Mouse (Mus musculus) adrenal gland, adult (tissue): Measurements from ENCODE around the gene C130050O18Rik.
A peak's percentile ranks its signal among the peaks of the same experiment; 100 is the strongest.

Source experiments
- DNase-seq, 2 experiments: peaks; one replicate each; pipeline ENCODE4 v3.0.0; 2022 to 2023; ENCODE audit warnings: low spot score in 1 of 2; ENCODE audit not compliant: inconsistent age in 2 of 2

C130050O18Rik gene

DNA sequence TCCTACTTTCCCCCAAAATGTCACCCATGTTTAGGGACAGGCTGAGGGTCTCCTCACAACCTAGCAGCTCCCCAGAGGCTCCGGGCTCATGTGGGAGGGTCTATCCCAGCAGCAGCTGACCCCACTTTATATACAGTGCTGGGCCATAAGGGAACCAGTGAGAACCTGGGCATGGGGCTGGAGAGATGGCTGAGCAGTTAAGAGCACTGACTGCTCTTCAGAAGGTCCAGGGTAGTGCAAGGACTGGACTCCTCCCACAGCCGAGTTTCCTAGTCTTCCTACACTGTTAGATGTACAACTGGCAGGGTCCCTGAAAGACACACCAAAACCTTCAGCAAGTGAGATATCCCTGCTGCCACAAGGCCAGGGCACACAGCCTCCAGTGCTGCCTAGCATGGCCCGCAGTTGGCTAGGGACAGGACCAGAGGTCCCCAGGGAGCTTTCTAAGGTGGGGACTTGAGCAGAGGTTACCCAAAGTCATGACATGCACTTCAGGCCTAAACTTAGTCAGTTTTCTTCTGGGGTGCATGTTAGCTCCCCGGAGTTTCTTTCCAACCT lies 7.6 kb upstream of the C130050O18Rik start:
- peak in 1 of 2 experiments; percentile 33 for DNase-seq

DNA sequence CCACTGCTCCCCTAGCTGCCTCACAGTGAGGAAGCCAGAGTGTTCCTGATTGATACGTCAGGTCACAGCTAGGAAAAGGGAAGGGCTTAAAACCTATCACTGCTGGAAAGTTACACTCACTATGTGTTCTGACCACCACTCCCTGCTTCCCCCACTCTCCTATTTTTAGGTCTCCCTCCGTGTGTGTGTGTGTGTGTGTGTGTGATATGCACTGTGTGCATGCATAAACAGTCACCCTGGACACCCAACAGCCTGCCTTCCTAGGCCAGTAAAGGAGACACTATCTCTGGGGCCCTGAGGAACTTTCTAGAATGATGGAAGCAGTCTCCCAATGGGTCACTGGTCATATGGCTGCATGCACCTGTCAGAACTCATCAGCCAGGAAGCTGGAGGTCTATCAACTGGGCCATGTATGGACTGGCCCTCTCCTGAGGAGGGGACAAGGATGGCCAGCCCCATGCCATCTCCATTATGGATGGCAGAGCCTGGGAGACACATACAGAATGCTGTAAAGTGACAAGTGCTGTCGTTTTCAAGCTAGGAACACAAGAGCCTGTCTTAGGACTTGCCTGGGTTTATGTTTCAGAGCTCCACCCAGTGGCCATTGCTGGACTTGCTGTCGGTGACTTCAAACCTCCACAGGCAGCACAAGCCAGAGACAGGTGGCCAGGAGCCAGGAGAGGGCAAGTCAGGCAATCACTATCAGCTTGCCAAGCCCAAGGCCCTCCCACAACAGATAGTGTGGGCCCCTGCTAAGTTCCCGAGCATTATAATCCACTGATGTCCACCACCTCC lies 6.9 kb upstream of the C130050O18Rik start:
- peak; percentile 91 to 97 for DNase-seq

DNA sequence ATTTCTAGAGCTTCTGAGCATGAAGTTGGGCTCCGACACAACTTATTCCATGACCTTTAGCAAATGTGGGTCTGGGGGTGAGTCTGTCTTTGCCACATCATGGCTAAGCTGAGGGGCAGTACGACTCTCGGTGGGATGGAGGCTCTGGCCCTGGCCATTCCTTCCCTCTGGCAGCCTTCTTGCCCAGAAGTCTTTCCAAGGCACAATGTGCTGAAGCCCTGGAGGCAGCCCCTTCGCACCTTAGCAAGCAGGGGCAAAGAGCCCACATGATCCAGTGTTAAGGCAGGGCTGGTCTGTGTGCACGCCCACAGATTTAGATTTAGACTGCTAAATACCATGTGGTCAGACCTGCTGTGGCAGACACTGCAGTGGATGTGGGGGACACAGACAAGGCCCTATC lies 6.3 kb upstream of the C130050O18Rik start:
- no peak for DNase-seq

DNA sequence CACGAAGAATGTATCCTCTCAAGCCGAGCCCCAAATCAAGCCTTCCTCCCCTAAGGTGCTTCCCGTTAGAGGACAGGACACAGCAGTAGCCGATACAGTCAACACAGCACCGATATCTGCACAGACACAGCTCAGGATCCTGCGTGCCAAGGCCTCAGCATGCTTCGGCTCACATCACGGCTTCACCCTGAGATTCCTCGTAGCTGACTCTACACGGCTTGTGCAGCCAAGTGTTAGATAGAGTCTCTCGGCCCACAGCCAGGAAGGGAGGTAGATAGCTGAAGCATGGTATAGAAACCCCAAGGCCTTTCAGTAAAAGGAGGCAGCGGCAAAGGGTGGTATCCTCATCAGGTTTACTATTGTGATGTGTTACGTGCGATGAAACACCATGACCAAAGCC lies 5.1 kb upstream of the C130050O18Rik start:
- peak in 1 of 2 experiments; percentile 33 for DNase-seq

DNA sequence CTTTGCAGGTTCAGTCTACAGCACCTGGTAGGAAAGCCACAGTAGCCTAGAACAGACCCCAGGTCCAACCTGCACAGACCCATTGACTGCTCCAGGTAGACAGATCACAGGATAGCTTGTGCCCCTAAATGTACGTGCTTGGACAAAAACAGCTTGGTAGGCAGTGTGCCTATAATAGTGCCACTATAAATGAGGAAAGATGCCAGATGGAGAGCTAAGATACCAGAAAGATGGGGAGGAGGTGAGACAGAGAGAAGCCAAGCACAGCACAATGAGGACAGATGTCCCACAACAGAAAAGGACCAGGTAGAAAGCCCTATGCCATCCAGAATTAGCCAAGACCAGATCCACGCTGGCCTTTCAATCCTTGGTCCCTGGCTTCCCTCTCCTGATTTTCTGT lies 3.0 kb upstream of the C130050O18Rik start:
- no peak for DNase-seq

DNA sequence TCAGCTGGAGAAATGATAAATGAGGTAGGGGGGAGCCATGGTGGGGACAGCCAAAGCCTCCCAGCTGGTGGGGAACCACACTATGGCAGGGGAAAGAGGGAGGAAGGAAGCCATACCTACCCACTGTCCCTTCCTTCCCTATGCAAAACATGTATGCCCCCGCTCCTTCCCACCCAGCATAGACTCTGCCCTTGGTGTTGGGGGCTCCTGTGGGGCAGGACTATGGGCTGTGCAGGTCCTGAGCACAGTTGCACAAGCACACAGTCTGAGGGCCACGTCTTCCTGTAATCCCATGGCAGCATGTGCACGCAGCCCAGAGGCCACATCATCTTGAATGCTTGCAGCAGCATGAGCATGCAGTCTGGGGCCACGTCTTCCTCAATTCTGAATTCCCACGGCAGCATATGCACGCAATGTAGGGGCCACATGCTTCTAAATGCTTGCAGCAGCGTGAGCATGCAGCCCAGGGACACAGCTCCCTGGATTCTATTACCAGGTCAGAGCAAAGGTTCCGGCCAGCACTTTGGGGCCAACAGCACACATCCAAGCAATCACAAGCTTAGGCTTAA lies 1.3 kb upstream of the C130050O18Rik start:
- DNase-seq = no peak

DNA sequence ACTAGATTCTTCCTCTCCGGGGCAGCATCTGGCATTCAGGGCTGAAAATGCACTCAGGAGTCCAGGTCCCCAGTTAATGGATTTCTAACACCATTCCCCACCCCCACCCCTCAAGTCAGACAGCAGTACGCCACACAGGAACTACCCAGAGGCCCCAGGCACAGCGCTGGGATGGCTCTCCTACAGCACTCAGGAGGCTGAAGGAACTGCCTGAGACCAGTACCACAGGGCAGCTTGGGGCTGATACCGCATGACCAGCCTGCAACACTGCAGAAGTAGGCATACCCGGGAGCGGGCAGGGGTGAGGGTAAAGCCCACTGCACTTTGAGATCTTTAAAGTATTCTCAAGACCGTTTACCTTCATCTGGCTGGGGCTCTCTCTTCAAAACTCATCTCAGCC lies 398 bp downstream of the C130050O18Rik start:
- DNase-seq = no peak

DNA sequence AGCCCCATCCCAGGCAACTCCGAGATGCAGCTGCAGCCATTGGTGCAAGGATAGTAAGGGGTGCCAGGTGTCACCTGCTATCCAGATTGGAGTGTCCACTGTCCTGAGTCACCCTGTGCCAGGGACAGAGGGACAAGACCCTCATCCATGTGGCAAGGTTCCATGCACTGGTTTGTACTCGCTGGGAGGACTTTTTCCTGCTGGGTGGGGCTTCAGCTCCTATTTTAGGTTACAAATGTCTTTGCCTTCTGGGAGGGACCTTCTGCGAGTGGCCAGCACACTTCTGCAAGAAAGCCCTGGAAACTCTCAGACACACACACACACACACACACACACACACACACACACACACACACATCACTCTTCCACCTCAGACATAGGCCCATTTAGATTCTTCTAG lies 873 bp downstream of the C130050O18Rik start:
- DNase-seq = no peak

DNA sequence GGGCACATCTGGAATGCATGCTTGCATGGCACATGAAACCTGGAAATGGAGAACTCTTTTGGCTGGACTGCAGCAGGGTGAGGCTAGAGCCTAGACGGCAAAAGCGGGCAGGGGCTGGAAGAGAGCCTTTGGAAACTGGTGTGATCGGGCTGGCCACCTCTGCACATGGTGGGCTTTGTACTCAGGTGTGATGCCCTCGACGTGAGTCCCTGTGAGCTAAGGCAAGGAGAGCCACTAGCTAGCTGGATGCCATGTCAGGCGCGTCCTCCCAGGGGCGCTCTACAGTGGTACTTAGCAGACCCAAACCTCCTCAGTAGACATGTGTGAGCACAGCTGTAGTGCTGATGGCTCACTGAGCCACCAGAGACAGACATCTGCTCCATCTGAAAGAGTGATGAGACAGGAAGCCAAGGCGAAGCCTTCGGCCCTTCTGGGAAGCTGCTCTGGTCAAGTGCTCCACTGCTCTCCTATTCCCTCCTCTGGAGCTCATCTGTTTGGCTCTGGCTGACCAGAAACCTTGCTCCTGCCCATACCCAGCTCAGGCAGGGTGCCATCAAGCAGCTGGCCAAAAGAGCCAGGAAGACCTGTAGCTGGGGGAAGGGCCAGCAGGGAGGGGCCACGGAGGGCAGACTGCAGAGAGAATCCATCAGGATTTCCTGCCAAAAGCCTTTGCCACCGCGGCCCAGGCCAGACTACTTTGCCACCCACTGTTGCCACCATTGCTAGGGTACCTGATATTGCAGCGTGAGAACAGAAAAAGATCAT lies 2.2 kb downstream of the C130050O18Rik start:
- no peak for DNase-seq

DNA sequence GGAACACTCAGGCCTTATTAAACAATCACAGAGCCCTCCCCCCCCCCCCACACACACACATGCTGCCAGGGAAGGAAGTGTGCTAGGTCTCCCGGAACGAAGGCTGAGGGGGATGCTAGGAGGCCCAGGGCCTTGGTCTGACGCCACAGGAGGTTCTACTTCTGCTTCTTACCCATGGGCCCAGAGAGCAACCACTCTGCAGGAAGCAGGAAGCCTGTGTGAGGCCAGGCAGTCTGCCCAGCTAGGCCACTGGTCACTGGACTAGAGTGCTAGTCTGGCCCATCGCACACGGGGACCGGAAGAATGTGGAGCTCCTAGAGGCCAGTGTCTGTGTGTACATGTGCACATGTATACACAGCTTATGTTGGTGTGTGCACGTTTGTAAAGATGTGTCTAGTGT lies 3.4 kb downstream of the C130050O18Rik start:
- DNase-seq = no peak

DNA sequence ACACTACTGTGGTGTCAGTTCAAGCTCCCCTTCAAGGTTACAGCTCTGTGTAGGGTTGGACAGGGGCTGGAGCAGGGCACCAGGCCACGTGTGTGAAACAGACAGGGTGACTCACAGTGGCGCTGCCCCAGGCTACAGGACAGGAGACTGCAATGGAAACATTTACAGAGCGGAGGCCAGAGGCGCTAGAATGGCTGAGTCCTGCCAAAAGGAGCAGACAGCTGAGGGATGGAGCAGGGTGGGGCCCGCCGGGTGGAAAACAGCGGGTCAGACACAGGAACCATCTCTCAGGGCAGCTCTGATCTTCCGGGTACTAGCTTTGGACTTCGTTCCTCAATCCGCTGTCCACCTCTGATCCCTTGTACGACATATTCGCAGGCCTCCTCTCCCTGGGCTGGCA lies 4.3 kb downstream of the C130050O18Rik start:
- peak; percentile 90 to 96 for DNase-seq

DNA sequence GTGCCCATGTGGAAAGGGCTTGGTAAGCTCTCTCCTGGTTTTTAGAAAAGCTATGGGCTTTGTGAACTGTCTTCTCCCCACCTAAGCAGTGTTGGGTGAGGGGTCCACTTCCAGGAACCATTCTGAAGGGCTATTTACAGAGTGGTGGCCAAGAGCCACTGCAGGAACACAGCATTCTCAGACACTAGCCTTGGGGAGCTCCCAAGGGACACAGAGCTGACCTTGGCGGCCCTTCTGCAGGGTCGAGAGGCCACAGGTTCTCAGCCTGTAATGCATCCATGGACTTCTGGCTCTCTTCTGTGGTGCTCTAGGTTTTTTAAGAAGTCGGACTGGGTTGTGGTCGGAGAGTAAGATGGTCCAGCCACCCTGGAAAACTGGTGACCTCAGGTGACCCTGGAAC lies 5.0 kb downstream of the C130050O18Rik start:
- DNase-seq = peak in 1 of 2 experiments; percentile 54

DNA sequence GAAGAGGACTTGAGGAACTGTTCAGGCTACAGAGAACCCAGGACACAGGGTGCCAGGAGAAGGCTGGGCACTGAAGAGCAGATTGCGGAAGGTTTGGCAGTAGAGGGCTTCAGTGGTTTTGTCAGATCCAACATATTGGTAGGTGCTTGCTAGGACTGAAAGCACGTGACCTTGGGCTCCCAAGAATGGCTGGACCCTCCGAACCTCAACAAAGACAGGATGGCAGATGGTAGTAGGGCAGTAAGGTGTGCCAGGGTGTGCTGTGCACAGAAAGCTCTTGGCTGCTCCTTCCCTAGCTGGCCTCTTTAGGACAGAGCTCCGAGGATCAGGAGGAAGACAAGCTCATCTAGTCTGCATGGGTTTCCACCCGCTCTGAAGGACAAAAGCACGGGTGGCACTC lies 6.0 kb downstream of the C130050O18Rik start:
- no peak for DNase-seq

DNA sequence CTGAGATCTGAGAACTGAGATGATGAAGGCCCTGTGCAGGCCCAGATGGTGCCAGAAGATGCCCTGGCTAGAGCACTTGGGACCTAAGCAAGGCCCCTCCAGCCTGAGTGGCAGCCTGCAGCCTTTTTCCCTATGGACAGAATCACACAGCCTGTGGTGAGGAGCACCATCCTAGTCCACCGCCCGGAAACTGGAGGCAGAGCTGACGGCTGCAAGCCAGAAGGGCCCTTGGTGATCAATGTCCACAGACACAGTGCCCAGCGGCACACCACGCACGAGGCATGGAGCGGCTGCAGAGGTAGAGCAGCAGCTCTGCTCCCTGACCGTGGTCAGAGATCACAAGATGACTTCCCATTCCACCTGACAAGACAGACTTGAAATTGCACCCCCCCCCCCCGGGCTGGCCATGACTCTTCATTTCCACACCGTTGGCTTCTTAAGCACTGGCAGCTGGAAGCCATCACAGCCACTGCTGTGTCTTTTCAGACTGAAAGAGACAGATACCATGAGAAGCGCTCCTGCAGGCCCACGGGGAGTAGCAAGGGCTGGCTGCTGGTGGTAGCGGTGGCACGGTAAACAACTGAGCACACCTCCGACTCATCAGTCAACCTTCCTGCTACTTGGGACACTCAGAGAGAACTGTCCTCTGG lies 6.7 kb downstream of the C130050O18Rik start:
- no peak for DNase-seq

DNA sequence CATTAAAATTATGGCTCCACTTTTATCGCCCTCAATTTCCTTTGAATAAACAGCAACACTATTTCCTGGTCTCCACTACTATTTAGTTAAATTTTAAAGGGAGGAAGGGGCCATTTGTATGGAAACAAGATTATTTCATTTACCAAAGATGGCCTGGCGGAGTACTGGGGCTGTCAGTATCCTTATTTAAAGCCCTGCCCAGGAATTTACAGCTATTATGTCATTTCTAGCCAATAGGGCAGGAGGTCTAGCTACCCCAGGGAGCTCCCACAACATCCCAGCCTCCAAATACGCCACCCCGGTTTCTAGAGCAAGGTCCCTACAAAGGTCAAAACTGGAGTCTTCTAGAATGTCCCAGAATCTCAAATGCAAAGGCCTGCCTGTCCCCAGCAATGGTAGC lies 8.5 kb downstream of the C130050O18Rik start:
- DNase-seq = no peak

DNA sequence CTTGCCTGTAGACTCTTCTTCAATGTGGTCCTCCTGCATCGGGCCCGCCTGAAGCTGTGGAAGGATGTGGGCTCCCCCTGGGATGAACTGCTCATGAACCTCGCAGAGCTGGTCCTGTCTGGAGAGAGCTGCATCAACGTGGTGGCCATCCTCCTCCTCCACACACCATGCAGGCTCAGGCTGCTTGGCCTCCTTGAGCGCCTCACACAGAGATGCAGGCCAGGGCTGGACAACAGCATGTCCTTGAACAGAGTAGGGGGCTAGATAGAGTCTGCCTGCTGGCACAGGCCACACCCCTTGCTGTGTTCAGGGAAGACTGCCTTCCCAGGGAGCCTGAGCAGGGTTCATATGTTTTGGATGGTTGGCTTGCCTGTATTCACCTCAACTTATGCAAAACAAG lies 9.9 kb downstream of the C130050O18Rik start:
- DNase-seq = no peak

DNA sequence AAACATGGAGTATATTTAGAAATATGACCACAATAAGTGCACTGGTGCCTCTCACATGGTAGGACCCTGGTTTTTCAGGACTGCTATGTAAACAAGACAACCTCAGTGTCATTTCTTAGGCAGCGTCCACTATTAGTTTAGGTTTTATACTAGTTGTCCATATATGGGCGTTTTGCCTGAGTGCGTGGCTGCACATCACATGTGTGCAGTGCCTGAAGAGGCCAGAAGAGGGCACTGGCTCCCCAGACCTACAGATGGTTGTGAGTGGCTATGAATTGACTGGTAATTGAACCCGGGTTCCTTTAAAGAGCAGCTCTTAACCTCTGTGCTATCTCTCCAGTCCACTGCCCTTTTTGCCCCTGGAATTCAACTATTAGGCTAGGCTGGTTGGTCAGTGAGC lies 11.9 kb downstream of the C130050O18Rik start:
- DNase-seq = no peak

DNA sequence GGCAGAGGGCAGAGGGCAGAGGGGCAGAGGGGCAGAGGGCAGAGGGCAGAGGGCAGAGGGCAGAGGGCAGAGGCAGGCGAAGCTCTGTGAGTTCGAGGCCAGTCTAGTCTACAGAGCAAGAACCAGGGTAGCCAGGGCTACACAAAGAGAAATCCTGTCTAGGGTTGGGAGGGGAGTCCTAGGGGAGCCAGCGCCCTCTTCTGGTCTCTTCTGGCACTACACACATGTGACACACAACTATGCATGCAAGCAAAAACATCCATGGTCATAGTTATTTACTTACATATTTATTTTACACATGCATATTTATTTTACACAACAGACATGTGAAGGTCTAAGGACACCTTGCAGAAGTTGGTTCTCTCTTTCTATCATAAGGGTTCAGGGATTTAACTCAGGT lies 12.4 kb downstream of the C130050O18Rik start:
- DNase-seq = no peak

DNA sequence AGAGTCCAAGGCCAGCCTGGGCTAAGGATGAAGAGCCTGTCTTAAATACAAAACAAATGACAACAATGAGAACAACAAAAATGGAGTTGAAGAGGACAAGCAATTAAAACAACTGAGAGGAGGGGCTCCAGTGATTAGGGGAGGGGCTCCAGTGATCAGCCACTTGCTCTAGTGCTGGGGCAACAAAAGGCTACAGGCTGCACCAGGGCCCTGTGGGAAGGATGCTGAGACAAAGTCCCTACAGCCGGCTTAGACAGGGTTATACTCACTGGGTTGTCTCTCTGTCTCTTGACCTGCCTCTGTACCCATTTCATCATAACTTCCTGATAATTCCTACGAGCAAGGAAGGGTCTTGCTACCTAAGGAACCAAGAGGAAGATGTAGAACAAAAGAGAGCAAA lies 13.0 kb downstream of the C130050O18Rik start:
- DNase-seq = no peak

DNA sequence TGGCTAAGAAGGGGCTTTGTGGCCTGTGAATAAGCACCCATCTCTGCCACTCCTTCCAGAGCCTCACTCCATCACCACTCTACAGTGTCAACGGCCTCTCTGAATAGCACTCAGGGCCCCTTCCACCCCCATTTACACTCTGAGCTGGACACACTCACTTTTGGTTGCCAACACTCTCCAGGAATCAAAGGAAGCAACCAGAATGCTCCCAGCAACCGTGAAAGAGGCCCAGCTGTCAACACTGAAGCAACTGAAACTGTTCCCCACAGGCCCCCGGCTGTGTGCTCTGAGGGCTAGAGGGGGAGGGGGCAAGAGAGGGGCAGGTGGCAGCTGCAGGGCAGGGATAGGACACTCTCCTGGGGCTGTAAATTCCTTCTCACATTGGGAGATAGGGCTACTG lies 13.6 kb downstream of the C130050O18Rik start:
- no peak for DNase-seq
